Mouse (Mus musculus): ENCODE measurements around the gene Tbxas1.

DNA sequence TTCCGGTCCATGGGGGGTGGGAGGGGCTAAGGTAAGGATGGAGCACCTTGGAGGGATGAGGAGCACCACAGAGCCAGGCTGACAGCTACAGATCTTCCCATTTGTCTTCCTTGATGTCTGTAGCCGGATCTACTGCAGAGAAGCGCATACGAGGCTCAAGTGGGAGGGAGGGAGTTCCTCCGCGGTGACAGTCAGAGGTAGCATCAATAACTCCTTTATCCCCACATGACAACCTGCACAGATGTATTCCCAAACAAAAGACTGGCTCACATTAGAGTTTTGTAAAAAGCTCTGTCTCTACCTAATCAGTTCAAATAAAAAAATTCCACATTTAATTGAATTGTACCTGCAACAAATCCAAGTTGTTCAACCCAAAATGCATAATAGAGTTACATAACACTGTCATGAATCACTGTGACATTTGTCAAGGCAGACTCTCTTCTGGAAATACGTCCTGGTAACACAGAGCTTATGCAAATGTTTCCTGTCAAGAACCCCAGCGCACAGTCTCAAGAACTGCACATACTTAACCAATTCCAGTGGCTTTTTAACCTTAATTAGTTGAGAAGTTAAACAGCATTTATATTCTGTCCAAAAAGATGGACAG, 86.3 kb downstream of the Tbxas1 start:
- TF ChIP-seq CTCF (IDR thresholded peaks at IDR 0.05; ENCODE audit: borderline replicate concordance, insufficient read depth, low read depth, low read length) (no peak), POLR2A (IDR thresholded peaks at IDR 0.05; ENCODE audit: borderline replicate concordance, insufficient read depth, low read length) (no peak)

Data from cerebellum, adult 2 months (tissue).